Mouse (Mus musculus): ENCODE measurements around the gene Pik3r5. TPM values are rescaled to one million over a fixed set of nuclear protein-coding genes. Genes with fewer than 3 reads are reported as not detected.
A peak's percentile ranks its signal among the peaks of the same experiment; 100 is the strongest.

The Pik3r5 gene
- 1 to 10 TPM in 1 of 2 experiments, under 1 TPM in 1; 0.87 to 1.1 TPM for total RNA-seq (2021)
- long read RNA-seq, experiment 1, partial matches to known transcripts, result 1 of 1 reads
- long read RNA-seq, experiment 1, other reads (novel, unspliced or antisense), result 0 of 1 reads
- long read RNA-seq, experiment 2, result 0 reads

- peak; percentile 67 to 69 for DNase-seq (ENCODE audit: low spot score in 2 of 2)
Measured at GRCm38 (mm10) chr11:68431699-68432360, at the start of gene Pik3r5. TSS of gene Pik3r5 (plus strand) at chr11:68432121.

- no peak for DNase-seq (ENCODE audit: low spot score in 2 of 2)
Measured at GRCm38 (mm10) chr11:68383519-68383918, 48.4 kb upstream of the Pik3r5 start.

- no peak for DNase-seq (ENCODE audit: low spot score in 2 of 2)
Measured at GRCm38 (mm10) chr11:68384131-68384530, 47.8 kb upstream of the Pik3r5 start.

GRCm38 (mm10) chr11:68384592-68385020, 47.3 kb upstream of the Pik3r5 start:
- DNase-seq (ENCODE audit: low spot score in 2 of 2), result no peak

GRCm38 (mm10) chr11:68385021-68385821, 46.7 kb upstream of the Pik3r5 start:
- no peak for DNase-seq (ENCODE audit: low spot score in 2 of 2)

GRCm38 (mm10) chr11:68385921-68386588, 45.9 kb upstream of the Pik3r5 start:
- DNase-seq (ENCODE audit: low spot score in 2 of 2), result no peak

GRCm38 (mm10) chr11:68386589-68387440, 45.1 kb upstream of the Pik3r5 start:
- peak in 1 of 2 experiments; percentile 17 for DNase-seq (ENCODE audit: low spot score in 2 of 2)

- no peak for DNase-seq (ENCODE audit: low spot score in 2 of 2)
Measured at GRCm38 (mm10) chr11:68387441-68387760, 44.5 kb upstream of the Pik3r5 start.

- DNase-seq (ENCODE audit: low spot score in 2 of 2), result no peak
Measured at GRCm38 (mm10) chr11:68387971-68388654, 43.8 kb upstream of the Pik3r5 start.

GRCm38 (mm10) chr11:68388655-68389015, 43.3 kb upstream of the Pik3r5 start:
- DNase-seq (ENCODE audit: low spot score in 2 of 2), result no peak

GRCm38 (mm10) chr11:68389621-68390020, 42.3 kb upstream of the Pik3r5 start:
- DNase-seq (ENCODE audit: low spot score in 2 of 2), result no peak

- DNase-seq (ENCODE audit: low spot score in 2 of 2), result no peak
Measured at GRCm38 (mm10) chr11:68390381-68391287, 41.3 kb upstream of the Pik3r5 start.

- no peak for DNase-seq (ENCODE audit: low spot score in 2 of 2)
Measured at GRCm38 (mm10) chr11:68393897-68394490, 37.9 kb upstream of the Pik3r5 start.

- DNase-seq (ENCODE audit: low spot score in 2 of 2), result no peak
Measured at GRCm38 (mm10) chr11:68394749-68395148, 37.2 kb upstream of the Pik3r5 start.

GRCm38 (mm10) chr11:68395546-68395945, 36.4 kb upstream of the Pik3r5 start:
- DNase-seq (ENCODE audit: low spot score in 2 of 2), result no peak

GRCm38 (mm10) chr11:68398891-68399547, 32.9 kb upstream of the Pik3r5 start:
- no peak for DNase-seq (ENCODE audit: low spot score in 2 of 2)

- DNase-seq (ENCODE audit: low spot score in 2 of 2), result no peak
Measured at GRCm38 (mm10) chr11:68399548-68400020, 32.3 kb upstream of the Pik3r5 start.

- DNase-seq (ENCODE audit: low spot score in 2 of 2), result no peak
Measured at GRCm38 (mm10) chr11:68400021-68400671, 31.8 kb upstream of the Pik3r5 start.
